Mouse (Mus musculus) embryonic facial prominence, embryonic 13.5 days (tissue): ENCODE data around the gene Ddx19a. TPM values are rescaled to one million over a fixed set of nuclear protein-coding genes. Genes with fewer than 3 reads are reported as not detected.
"Not testable (repeated sequence)": the region's sequence is repeated elsewhere in the genome, so short reads cannot be mapped to it uniquely, and the experiment has no call there.

Source experiments
- ATAC-seq: fragments of 200-750 bp; cut with Nextera tagmentation; 2 replicates; pipeline ENCODE4 v1.8.0; 2017; ENCODE audit warnings: low read depth; ENCODE audit not compliant: insufficient number of reproducible peaks, insufficient read depth, low FRiP score, low TSS enrichment
- H3K27ac ChIP-seq: fragments of 300-500 bp; sonication (generic); 2 replicates; pipeline ENCODE4 v1.5.1; 2015; ENCODE audit warnings: moderate library complexity, mild to moderate bottlenecking, inconsistent platforms
- H3K27me3 ChIP-seq: fragments of 300-500 bp; sonication (generic); 2 replicates; pipeline ENCODE4 v1.6.1; 2015; ENCODE audit warnings: mild to moderate bottlenecking, inconsistent platforms
- H3K36me3 ChIP-seq: fragments of 300-500 bp; sonication (generic); 2 replicates; pipeline ENCODE4 v1.6.1; 2015; ENCODE audit warnings: mild to moderate bottlenecking, inconsistent platforms
- H3K4me1 ChIP-seq: fragments of 300-500 bp; sonication (generic); 2 replicates; pipeline ENCODE4 v1.6.1; 2015; ENCODE audit warnings: inconsistent platforms
- H3K4me2 ChIP-seq: fragments of 300-500 bp; sonication (generic); 2 replicates; pipeline ENCODE4 v1.6.1; 2015; ENCODE audit warnings: moderate library complexity, mild to moderate bottlenecking, inconsistent platforms
- H3K4me3 ChIP-seq: fragments of 300-500 bp; sonication (generic); 2 replicates; pipeline ENCODE4 v1.5.1; 2015; ENCODE audit warnings: mild to moderate bottlenecking, inconsistent platforms
- H3K9ac ChIP-seq: fragments of 300-500 bp; sonication (generic); 2 replicates; pipeline ENCODE4 v1.6.1; 2015; ENCODE audit warnings: mild to moderate bottlenecking, inconsistent platforms
- H3K9me3 ChIP-seq: fragments of 300-500 bp; sonication (generic); 2 replicates; pipeline ENCODE4 v1.6.1; 2016; ENCODE audit warnings: inconsistent platforms
- WGBS: fragments of 180-500 bp; shearing (Covaris S2); methylation state at CpG from one replicate; pipeline ENCODE4 v1.1.7; 2015; ENCODE audit warnings: mixed read lengths; 5-methylcytosine and 5-hydroxymethylcytosine counted together
- polyA plus RNA-seq: library from polyadenylated mRNA; unstranded; fragments of >200 nt; fragmentation: Nextera tagmentation; extraction: Ambion mirVana; gene quantifications from 2 replicates; pipeline ENCODE4 v1.2.1, GENCODE M21; 2015

The Ddx19a gene
- polyA plus RNA-seq, 1 experiment from 2014 or later: 15.6 TPM

DNA sequence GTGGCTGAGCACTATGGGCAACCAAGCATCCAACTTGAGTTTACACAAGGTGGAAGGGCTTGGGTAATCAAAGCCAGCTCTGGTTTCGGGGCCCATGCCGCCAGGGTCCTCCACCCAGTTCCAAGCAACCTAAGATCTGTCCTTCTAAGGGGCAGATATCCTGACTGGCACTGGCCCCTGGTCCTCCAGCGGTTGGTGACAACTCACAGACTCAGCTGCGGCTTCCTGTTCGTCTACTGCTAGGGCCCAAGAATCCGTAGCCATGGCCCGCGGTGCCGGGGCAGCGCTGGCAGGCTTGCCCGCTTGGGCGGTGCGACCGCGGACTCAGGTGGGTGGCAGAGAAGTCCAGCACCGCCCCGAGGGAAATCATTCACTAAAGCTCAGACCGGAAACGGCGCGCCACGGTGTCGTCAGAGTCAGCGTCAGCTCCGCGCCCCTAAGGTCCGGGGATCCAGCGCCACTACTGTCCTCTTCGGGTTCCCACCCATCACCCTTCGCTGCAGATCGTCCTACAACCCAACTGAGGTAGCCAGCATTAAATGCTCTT lies 29.9 kb upstream of the Ddx19a start:
- H3K4me2 ChIP-seq: peak overlapping the region; percentile 72
- no peaks in the 10 kb centered on the region for H3K9me3 ChIP-seq
- under 1% methylated on average over 31 of the region's 31 CpGs for WGBS
- no peaks in the 10 kb centered on the region for H3K4me1 ChIP-seq
- peak overlapping the region; percentile 80 for H3K4me3 ChIP-seq
- ATAC-seq: peak; percentile 82; the same call in 1 of the 2 replicates
- H3K27ac ChIP-seq: no peak overlapping the region
- peaks cover 6% of the 10 kb centered on the region for H3K27me3 ChIP-seq
- peak overlapping the region; percentile 85 for H3K9ac ChIP-seq
- no peaks in the 10 kb centered on the region for H3K36me3 ChIP-seq

DNA sequence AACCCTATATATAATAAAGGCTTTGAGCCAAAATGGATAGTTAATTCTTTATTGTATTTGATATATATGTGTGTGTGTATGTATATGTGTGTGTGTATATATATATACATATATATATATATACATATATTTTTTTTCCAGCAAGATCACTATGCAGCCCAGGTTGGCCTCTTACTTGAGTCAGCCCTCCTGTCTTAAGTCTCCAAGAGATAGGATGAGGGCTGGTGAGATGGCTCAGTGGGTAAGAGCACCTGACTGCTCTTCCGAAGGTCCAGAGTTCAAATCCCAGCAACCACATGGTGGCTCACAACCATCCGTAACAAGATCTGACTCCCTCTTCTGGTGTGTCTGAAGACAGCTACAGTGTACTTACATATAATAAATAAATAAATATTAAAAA lies 29.0 kb upstream of the Ddx19a start:
- not testable (repeated sequence) for H3K4me3 ChIP-seq, H3K4me1 ChIP-seq, H3K27me3 ChIP-seq, H3K4me2 ChIP-seq, ATAC-seq, H3K36me3 ChIP-seq, H3K27ac ChIP-seq, H3K9ac ChIP-seq, H3K9me3 ChIP-seq
- WGBS: 85% methylated on average over 2 of the region's 2 CpGs

DNA sequence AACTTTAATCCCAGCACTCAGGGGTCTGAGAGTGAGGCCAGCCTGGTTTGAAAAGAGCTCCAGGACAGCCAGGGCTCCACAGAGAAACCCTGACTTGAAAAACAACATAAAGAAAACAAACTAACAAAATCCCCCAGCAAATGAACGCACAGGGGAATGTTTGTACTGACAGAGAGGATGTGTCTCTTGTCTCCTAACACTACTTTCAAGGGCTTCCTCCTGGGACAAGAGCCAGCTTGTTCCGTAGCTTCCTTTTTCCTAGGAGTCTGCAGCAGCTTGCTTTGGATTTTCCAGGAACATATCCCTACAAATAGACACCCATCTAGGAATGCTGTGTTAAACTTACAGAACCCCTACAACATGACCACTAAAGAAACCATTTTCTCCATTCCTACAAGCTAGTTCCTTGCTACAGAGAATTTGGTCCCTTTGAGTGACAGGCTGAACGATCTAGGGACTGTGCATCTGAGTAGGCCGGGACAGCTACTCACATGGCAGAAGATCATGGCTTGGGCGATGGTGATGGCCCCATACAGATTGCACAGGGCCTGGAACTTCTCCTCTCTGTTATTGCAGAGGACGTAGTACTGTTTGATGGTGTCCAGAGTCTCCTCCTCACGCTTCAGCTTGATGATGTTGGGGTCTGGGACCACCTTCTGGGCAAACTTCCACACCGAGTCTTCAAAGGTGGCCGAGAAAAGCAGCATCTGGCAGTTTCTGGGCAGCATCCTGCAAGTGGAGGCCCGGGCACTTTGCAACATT lies 12.8 kb upstream of the Ddx19a start:
- not testable (repeated sequence) for H3K4me3 ChIP-seq, H3K4me1 ChIP-seq, H3K9me3 ChIP-seq, H3K9ac ChIP-seq, H3K27me3 ChIP-seq, H3K27ac ChIP-seq, ATAC-seq, H3K4me2 ChIP-seq
- H3K36me3 ChIP-seq: peaks cover 46% of the 10 kb centered on the region
- WGBS: 89% methylated on average over 9 of the region's 10 CpGs

DNA sequence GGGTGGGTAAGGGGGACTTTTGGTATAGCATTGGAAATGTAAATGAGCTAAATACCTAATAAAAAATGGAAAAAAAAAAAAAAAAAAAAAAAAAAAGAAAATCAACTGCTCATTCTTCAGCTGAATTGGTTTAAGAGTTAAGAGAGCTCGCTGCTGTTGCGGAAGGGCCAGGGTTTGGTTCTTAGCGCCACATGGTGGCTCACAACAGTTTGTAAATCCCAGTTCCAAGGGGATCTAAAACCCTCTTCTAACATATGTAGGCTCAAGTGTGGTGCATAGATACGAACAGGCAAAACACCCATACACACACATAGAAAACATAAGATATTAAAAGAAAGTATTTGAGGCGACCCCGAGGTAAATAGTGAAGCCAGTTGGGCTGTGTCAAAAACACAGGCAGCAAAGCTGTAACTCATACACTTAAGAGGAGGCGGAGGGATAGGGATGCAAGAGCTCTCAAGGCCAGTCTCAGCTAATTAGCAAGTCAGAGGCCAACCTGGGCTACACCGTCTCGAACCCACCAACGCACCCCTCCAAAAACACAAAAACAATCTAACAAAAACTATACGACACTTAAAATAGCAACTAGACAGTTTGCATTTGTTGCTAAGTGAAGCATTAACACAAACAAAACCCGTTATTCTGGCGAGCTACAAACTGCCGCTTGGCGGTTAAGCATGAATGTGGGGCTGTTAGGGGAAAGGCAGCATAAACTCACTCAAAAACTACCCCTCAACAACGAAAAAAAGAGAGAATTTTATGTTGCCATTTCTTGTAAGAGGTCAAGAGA lies 764 bp downstream of the Ddx19a start:
- WGBS: 37% methylated on average over 16 of the region's 16 CpGs
- no peaks in the 10 kb centered on the region for H3K9me3 ChIP-seq
- peak overlapping the region; percentile 92 for H3K9ac ChIP-seq
- peaks cover 20% of the 10 kb centered on the region for H3K36me3 ChIP-seq
- H3K27me3 ChIP-seq: no peaks in the 10 kb centered on the region
- no peak for ATAC-seq
- peak overlapping the region; percentile 85 for H3K4me2 ChIP-seq
- H3K27ac ChIP-seq: peak overlapping the region; percentile 86
- H3K4me1 ChIP-seq: peaks cover 5% of the 10 kb centered on the region; the same call in 1 of the 2 replicates
- peak overlapping the region; percentile 93 for H3K4me3 ChIP-seq

DNA sequence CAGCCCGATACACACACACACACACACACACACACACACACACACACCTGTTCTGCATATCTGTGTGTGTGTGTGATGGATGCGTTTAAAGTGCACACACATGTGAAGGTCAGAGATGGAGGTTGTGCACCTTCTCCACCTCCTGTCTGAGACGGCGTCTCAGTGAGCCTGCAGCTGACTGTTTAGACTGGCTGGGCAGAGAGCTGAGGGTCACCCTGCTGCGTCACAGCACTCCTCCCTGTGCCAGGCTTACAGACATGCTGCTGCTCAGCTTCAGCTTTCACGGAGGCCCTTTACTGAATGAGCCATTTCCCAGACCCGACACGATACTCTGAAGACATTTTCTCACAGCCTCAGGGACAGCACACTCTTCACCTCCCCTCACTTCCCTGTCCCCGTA lies 7.6 kb downstream of the Ddx19a start:
- no peak overlapping the region for H3K4me2 ChIP-seq
- H3K4me1 ChIP-seq: no peaks in the 10 kb centered on the region
- WGBS: 91% methylated on average over 9 of the region's 9 CpGs
- H3K4me3 ChIP-seq: no peak overlapping the region
- no peaks in the 10 kb centered on the region for H3K9me3 ChIP-seq
- peaks cover 80% of the 10 kb centered on the region for H3K36me3 ChIP-seq
- no peak overlapping the region for H3K9ac ChIP-seq
- ATAC-seq: no peak
- no peaks in the 10 kb centered on the region for H3K27me3 ChIP-seq
- H3K27ac ChIP-seq: no peak overlapping the region

DNA sequence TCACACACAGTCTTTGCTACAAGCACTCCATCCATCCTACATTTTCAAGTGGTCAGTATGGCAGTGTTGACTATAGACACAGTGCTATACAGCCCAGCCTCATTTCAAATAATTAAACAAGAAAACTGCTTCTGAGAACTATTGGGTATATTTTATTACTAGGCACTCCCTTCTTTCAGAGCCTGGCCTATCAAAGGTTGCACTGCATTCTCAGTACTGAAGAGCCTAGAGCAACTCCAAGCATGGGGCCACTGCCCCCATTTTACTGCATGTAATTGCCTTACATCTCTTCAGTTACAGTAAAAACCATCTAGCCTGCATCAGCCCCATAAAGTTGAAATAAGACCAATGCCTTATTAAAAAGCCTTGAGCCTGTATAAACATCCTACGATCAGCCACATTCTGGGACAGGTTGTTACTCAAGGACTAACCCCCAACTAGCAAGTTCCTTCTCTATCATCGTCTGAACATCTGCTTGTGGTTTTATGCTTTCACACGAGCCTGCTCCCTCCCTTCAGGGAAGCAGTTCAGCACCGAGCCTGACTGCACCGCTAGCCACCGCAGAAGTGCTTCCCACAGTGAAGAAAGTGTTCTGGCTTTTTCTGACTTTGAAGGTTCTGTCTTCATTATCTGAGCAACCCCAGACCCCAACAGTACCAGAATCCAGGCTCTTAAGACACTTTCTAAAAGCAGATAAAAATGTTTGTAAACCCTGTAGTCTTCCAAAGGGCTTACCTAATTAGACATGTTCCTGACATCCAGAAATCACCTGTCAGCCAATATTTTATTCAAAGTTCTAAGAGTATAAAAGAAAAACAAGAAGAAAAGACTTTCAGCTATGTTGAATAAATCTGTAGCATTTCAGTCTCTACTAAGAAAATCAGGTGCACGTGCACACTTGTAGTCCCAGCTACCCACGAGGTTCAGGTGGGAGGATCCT lies 9.5 kb downstream of the Ddx19a start:
- WGBS: 71% methylated on average over 8 of the region's 8 CpGs

DNA sequence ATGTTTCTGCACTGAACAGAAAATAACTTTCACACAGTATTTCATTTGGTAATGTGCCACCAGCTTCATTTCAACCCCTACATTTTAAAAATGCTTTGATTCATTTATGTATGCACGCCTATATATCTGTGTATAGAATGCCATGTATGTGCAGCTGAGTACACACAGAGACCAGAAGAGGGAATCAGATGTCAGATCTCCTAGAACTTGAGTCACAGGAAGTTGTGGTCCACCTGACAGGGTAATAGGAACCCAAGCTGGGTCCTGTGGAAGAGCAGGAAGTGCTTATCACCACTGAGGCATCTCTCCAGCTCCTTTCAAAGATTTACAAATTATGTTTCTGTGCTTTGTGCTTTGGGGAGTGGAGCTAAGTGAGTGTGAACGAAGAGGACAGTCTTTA lies 16.3 kb downstream of the Ddx19a start:
- Histone ChIP-seq H3K36me3 (peaks cover 75% of the 10 kb centered on the region), H3K27me3 (no peaks in the 10 kb centered on the region), H3K4me1 (no peaks in the 10 kb centered on the region), H3K9ac (no peak overlapping the region), H3K4me2 (no peak overlapping the region), H3K27ac (no peak overlapping the region), H3K9me3 (no peaks in the 10 kb centered on the region), H3K4me3 (no peak overlapping the region)
- no peak for ATAC-seq
- 90% methylated on average over 2 of the region's 2 CpGs for WGBS

More for the DNA sequence above, 9.5 kb downstream of the Ddx19a start:
- Histone ChIP-seq H3K36me3 (peaks cover 92% of the 10 kb centered on the region), H3K4me2 (no peak overlapping the region), H3K9me3 (no peaks in the 10 kb centered on the region), H3K4me1 (no peaks in the 10 kb centered on the region), H3K27me3 (no peaks in the 10 kb centered on the region), H3K9ac (no peak overlapping the region), H3K4me3 (no peak overlapping the region), H3K27ac (no peak overlapping the region)
- ATAC-seq: no peak

DNA sequence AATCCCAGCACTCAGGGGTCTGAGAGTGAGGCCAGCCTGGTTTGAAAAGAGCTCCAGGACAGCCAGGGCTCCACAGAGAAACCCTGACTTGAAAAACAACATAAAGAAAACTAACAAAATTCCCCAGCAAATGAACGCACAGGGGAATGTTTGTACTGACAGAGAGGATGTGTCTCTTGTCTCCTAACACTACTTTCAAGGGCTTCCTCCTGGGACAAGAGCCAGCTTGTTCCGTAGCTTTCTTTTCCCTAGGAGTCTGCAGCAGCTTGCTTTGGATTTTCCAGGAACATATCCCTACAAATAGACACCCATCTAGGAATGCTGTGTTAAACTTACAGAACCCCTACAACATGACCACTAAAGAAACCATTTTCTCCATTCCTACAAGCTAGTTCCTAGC lies 19.6 kb downstream of the Ddx19a start:
- H3K4me2 ChIP-seq, ATAC-seq, H3K4me1 ChIP-seq, H3K27me3 ChIP-seq, H3K27ac ChIP-seq, H3K4me3 ChIP-seq, H3K9me3 ChIP-seq, H3K9ac ChIP-seq: not testable (repeated sequence)
- H3K36me3 ChIP-seq: peaks cover 72% of the 10 kb centered on the region
- 82% methylated on average over 2 of the region's 2 CpGs for WGBS

DNA sequence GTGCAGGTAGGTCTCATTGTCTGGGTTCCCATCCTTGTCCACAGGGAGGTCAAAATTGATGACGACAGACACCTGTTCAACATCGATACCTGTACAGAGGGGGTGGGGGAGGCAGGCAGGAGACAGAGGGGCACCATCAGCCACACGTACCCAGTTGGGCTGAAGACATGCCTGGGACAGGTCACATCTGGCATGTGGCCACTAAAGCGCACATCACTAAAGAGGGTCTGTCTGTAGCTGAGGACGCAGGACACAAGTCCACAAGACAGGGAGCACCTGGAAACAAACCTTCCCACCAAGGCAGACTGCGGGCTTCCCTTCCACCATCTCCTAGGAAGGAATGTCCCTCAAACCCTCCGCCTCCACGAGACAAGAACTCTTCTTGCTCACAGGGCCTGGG lies 21.1 kb downstream of the Ddx19a start:
- ATAC-seq, H3K4me3 ChIP-seq, H3K9me3 ChIP-seq, H3K27ac ChIP-seq, H3K4me2 ChIP-seq, H3K9ac ChIP-seq, H3K4me1 ChIP-seq, H3K27me3 ChIP-seq: not testable (repeated sequence)
- peaks cover 69% of the 10 kb centered on the region for H3K36me3 ChIP-seq
- 93% methylated on average over 8 of the region's 8 CpGs for WGBS

DNA sequence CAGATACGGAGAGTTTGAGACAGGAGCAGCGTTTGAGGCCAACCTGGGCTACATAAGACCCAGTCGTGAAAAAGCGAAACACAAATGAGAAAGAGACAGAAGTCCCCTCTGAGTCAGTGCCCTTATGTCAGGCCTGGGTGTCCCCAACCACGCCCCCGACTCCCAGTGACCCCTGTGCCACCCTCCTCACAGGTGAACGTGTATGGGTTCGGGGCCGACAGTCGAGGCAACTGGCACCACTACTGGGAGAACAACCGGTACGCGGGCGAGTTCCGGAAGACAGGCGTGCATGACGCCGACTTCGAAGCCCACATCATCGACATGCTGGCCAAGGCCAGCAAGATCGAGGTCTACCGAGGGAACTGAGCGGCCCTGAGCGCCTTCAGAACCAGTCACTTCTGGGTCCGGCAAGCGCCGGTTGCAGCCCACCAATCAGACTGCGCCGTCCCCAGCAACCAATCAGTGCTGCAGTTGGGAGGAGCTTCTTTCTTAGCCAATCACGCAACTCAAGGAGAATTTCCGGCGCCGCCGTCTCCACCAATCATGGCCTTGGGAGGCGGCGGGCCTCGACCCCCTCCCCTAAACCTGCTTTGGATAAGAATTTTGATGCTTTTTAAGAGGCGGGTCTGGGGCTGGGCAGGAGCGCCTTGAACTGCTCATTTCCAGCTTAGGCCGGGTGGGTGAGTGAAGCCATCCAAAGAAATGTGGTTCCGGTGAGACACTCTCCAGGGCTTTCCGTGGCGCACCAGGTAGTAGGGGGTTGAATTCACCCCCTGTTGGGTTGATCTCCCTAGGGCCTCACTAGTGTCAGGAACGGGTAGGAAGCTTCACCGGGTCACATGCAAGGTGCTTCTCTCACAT lies 27.5 kb downstream of the Ddx19a start:
- peak; percentile 94 for ATAC-seq
- Histone ChIP-seq H3K9ac (peak overlapping the region; percentile 69), H3K4me1 (peaks cover 15% of the 10 kb centered on the region), H3K27ac (peak overlapping the region; percentile 62), H3K27me3 (no peaks in the 10 kb centered on the region), H3K4me2 (peak overlapping the region; percentile 74), H3K9me3 (no peaks in the 10 kb centered on the region), H3K36me3 (peaks cover 78% of the 10 kb centered on the region), H3K4me3 (peak overlapping the region; percentile 47)
- 6% methylated on average over 45 of the region's 45 CpGs for WGBS
